Mouse (Mus musculus): ENCODE results near the gene Zfp362.

GRCm38 (mm10) chr4:128727721-128728430, 78.0 kb downstream of the Zfp362 start:
- no peak; the same call in 1 of the 2 replicates for TF ChIP-seq POLR2A (IDR thresholded peaks at IDR 0.05; ENCODE audit: low read depth, low read length)
- no peak for TF ChIP-seq CTCF (IDR thresholded peaks at IDR 0.05; ENCODE audit: extremely low read depth, insufficient read length, insufficient replicate concordance, low read depth, low read length)

All from small intestine, adult 2 months (tissue).